Mouse (Mus musculus): ENCODE measurements around the gene Trib3.

- TF ChIP-seq CTCF (IDR thresholded peaks at IDR 0.05) (no peak), POLR2A (IDR thresholded peaks at IDR 0.05; ENCODE audit: insufficient read depth, low read depth, low read length) (no peak)
Measured at GRCm38 (mm10) chr2:152330858-152331423, 12.9 kb downstream of the Trib3 start.

All from heart, adult 2 months (tissue).